Mouse (Mus musculus) forebrain, postnatal 0 days (tissue): ENCODE measurements around the gene Iglon5. TPM values are rescaled to one million over a fixed set of nuclear protein-coding genes. Genes with fewer than 3 reads are reported as not detected.
A peak's percentile ranks its signal among the peaks of the same experiment; 100 is the strongest.

ENCODE experiments used
- ATAC-seq: fragments of 200-750 bp; cut with Nextera tagmentation; 2 replicates; pipeline ENCODE4 v1.8.0; 2017; ENCODE audit warnings: mild to moderate bottlenecking, moderate library complexity
- DNase-seq: peaks from one replicate; pipeline ENCODE4 v3.0.0-alpha.2; 2015
- H3K27ac ChIP-seq: fragments of 300-500 bp; sonication (generic); 2 replicates; pipeline ENCODE4 v1.5.1; 2014; ENCODE audit warnings: low read depth, mild to moderate bottlenecking, antibody characterized with exemption, low read length, moderate library complexity, mixed read lengths
- H3K27me3 ChIP-seq: fragments of 300-500 bp; sonication (generic); 2 replicates; pipeline ENCODE4 v1.6.1; 2014; ENCODE audit warnings: mild to moderate bottlenecking, low read length, mixed read lengths; ENCODE audit not compliant: insufficient read depth
- H3K36me3 ChIP-seq: fragments of 300-500 bp; sonication (generic); 2 replicates; pipeline ENCODE4 v1.6.1; 2014; ENCODE audit warnings: mild to moderate bottlenecking, moderate library complexity; ENCODE audit not compliant: insufficient read depth
- H3K4me1 ChIP-seq: fragments of 300-500 bp; sonication (generic); 2 replicates; pipeline ENCODE4 v1.6.1; 2014; ENCODE audit warnings: antibody characterized with exemption; ENCODE audit not compliant: insufficient read depth
- H3K4me2 ChIP-seq: fragments of 300-500 bp; sonication (generic); 2 replicates; pipeline ENCODE4 v1.6.1; 2014; ENCODE audit warnings: low read depth, mild to moderate bottlenecking, moderate library complexity
- H3K4me3 ChIP-seq: fragments of 300-500 bp; sonication (generic); 2 replicates; pipeline ENCODE4 v1.5.1; 2014; ENCODE audit warnings: low read depth, low read length, mixed read lengths
- H3K9ac ChIP-seq: fragments of 300-500 bp; sonication (generic); 2 replicates; pipeline ENCODE4 v1.6.1; 2014; ENCODE audit warnings: mild to moderate bottlenecking
- H3K9me3 ChIP-seq: fragments of 300-500 bp; sonication (generic); 2 replicates; pipeline ENCODE4 v1.6.1; 2016; ENCODE audit warnings: low read length
- CTCF ChIP-seq: sonication (generic); IDR thresholded peaks from 2 replicates; pipeline ENCODE4 v1.5.1; 2016; ENCODE audit warnings: antibody characterized with exemption, control low read depth, low read depth
- WGBS: fragments of 180-500 bp; shearing (Covaris S2); extraction: QIAGEN DNeasy Blood & Tissue Kit; methylation state at CpG from one replicate; pipeline ENCODE4 v1.1.7; 2014; 5-methylcytosine and 5-hydroxymethylcytosine counted together
- polyA plus RNA-seq: library from polyadenylated mRNA; unstranded; fragments of >200 nt; fragmentation: Nextera tagmentation; extraction: Ambion mirVana; gene quantifications from 2 replicates; pipeline ENCODE4 v1.2.1, GENCODE M21; 2015
- total RNA-seq: library from RNA; depleted of rRNA; stranded (reverse); fragments of >200 nt; gene quantifications from 2 replicates; pipeline ENCODE4 v1.2.3, GENCODE M21; 2014

Gene Iglon5
- total and polyA plus RNA-seq, 2 experiments from 2014 or later: 4.4 to 24.9 TPM

- Histone ChIP-seq H3K4me1 (no peaks in the 10 kb centered on the region), H3K36me3 (peaks cover 22% of the 10 kb centered on the region), H3K9me3 (no peaks in the 10 kb centered on the region), H3K27ac (no peak overlapping the region), H3K4me3 (no peak overlapping the region), H3K9ac (no peak overlapping the region), H3K27me3 (no peaks in the 10 kb centered on the region), H3K4me2 (no peak overlapping the region)
- no peak for TF ChIP-seq CTCF
- no peak for DNase-seq
- no peak for ATAC-seq
- 94% methylated on average over 11 of the region's 11 CpGs for WGBS
Measured at GRCm38 (mm10) chr7:43451726-43452125, 38.1 kb downstream of the Iglon5 start.

GRCm38 (mm10) chr7:43449811-43450210 lies 40.1 kb downstream of the Iglon5 start:
- no peak for TF ChIP-seq CTCF
- 99% methylated on average over 2 of the region's 2 CpGs for WGBS
- Histone ChIP-seq H3K27me3 (no peaks in the 10 kb centered on the region), H3K9ac (no peak overlapping the region), H3K27ac (no peak overlapping the region), H3K4me3 (no peak overlapping the region), H3K4me1 (no peaks in the 10 kb centered on the region), H3K4me2 (no peak overlapping the region), H3K36me3 (peaks cover 11% of the 10 kb centered on the region; the same call in 1 of the 2 replicates), H3K9me3 (no peaks in the 10 kb centered on the region)
- DNase-seq: no peak
- no peak for ATAC-seq

- no peak for TF ChIP-seq CTCF
- ATAC-seq (no peak), DNase-seq (no peak)
- no peak overlapping the region for H3K4me3 ChIP-seq
- H3K4me1 ChIP-seq: peaks cover 6% of the 10 kb centered on the region
- no peak overlapping the region for H3K9ac ChIP-seq
- H3K4me2 ChIP-seq: no peak overlapping the region
- no peaks in the 10 kb centered on the region for H3K27me3 ChIP-seq
- H3K36me3 ChIP-seq: 0 out of 2 replicates have a peak, but pooled peaks cover 7% of the 10 kb centered on the region
- 98% methylated on average over 3 of the region's 3 CpGs for WGBS
- H3K27ac ChIP-seq: no peak overlapping the region
- H3K9me3 ChIP-seq: no peaks in the 10 kb centered on the region
Measured at GRCm38 (mm10) chr7:43448246-43448645, 41.6 kb downstream of the Iglon5 start.

- WGBS: 76% methylated on average over 4 of the region's 4 CpGs
- ATAC-seq (no peak), DNase-seq (no peak)
- H3K27ac ChIP-seq: no peak overlapping the region
- 0 out of 2 replicates have a peak, but pooled peaks cover 3% of the 10 kb centered on the region for H3K36me3 ChIP-seq
- no peak overlapping the region for H3K4me3 ChIP-seq
- H3K4me2 ChIP-seq: no peak overlapping the region
- peaks cover 6% of the 10 kb centered on the region for H3K4me1 ChIP-seq
- H3K9me3 ChIP-seq: no peaks in the 10 kb centered on the region
- no peaks in the 10 kb centered on the region for H3K27me3 ChIP-seq
- no peak for TF ChIP-seq CTCF
- H3K9ac ChIP-seq: no peak overlapping the region
Measured at GRCm38 (mm10) chr7:43447801-43448200, 42.1 kb downstream of the Iglon5 start.

- peak; percentile 29; the same call in 1 of the 2 replicates for TF ChIP-seq CTCF
- peak; percentile 95 for DNase-seq
- H3K4me2 ChIP-seq: peak within 1 kb of the TSS; percentile 84
- peak within 1 kb of the TSS; percentile 86 for H3K27ac ChIP-seq
- H3K9ac ChIP-seq: peak within 1 kb of the TSS; percentile 55
- H3K4me3 ChIP-seq: peak within 1 kb of the TSS; percentile 52
- no peaks in the 10 kb centered on the region for H3K36me3 ChIP-seq
- no peaks in the 10 kb centered on the region for H3K9me3 ChIP-seq
- no peaks in the 10 kb centered on the region for H3K27me3 ChIP-seq
- ATAC-seq: peak; percentile 98
- peaks cover 11% of the 10 kb centered on the region for H3K4me1 ChIP-seq
- under 1% methylated on average over 27 of the region's 27 CpGs for WGBS
Measured at GRCm38 (mm10) chr7:43443917-43444293, 46.0 kb downstream of the Iglon5 start, which contains the start of the genes Etfb and Gm45233. Gene Etfb (plus strand): TSS chr7:43444083. Gene Gm45233 (plus strand): TSS chr7:43444128.

GRCm38 (mm10) chr7:43443126-43443916 lies 46.6 kb downstream of the Iglon5 start:
- Histone ChIP-seq H3K27me3 (no peaks in the 10 kb centered on the region), H3K27ac (peak overlapping the region; percentile 86), H3K4me2 (peak overlapping the region; percentile 84), H3K9me3 (no peaks in the 10 kb centered on the region), H3K9ac (peak overlapping the region; percentile 55), H3K4me1 (peaks cover 11% of the 10 kb centered on the region), H3K36me3 (no peaks in the 10 kb centered on the region), H3K4me3 (peak overlapping the region; percentile 52)
- TF ChIP-seq CTCF: no peak
- DNase-seq: peak; percentile 75
- peak; percentile 83 for ATAC-seq
- under 1% methylated on average over 36 of the region's 36 CpGs for WGBS

- Histone ChIP-seq H3K4me3 (peak overlapping the region; percentile 52), H3K9ac (peak overlapping the region; percentile 55), H3K9me3 (no peaks in the 10 kb centered on the region), H3K4me1 (peaks cover 11% of the 10 kb centered on the region), H3K4me2 (peak overlapping the region; percentile 84), H3K27me3 (no peaks in the 10 kb centered on the region), H3K27ac (peak overlapping the region; percentile 86), H3K36me3 (no peaks in the 10 kb centered on the region)
- ATAC-seq (no peak), DNase-seq (no peak)
- TF ChIP-seq CTCF: no peak
- WGBS: 15% methylated on average over 9 of the region's 9 CpGs
Measured at GRCm38 (mm10) chr7:43442684-43443083, 47.2 kb downstream of the Iglon5 start.
